Mouse (Mus musculus) heart, adult 2 months (tissue): ENCODE measurements around the gene Phf19.

ENCODE experiments used
- CTCF ChIP-seq: fragments of 200-600 bp; IDR thresholded peaks from 2 replicates; pipeline ENCODE4 v1.8.1; 2022; ENCODE audit warnings: antibody characterized with exemption, mild to moderate bottlenecking, moderate library complexity
- POLR2A ChIP-seq: fragments of 200-500 bp; IDR thresholded peaks from 2 replicates; pipeline ENCODE4 v1.6.1; 2011; ENCODE audit warnings: mild to moderate bottlenecking, low read depth, low read length, control low read depth; ENCODE audit not compliant: insufficient read depth

DNA sequence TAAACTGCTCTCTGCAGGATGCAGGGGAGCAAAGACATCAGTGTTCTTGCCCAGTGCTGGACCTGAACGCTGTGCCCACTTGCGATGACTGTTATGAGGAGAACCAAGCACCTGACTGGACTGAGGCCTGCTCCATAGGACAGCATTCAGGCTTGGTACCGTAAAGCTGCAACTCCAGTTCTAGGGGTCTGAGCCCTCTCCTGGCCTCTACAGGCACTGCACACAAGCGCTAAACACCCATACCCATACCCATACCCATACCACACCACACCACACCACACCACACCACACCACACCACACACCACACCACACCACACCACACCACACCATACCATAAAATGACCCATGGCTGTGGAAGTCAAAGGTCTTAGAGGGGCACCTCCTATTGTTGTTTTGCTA, 58.6 kb downstream of the Phf19 start:
- TF ChIP-seq POLR2A = no peak
- TF ChIP-seq CTCF = peak; percentile 38
